Comparison of ENCODE assay signal across 14 mouse cellular contexts in the genomic region with DNA sequence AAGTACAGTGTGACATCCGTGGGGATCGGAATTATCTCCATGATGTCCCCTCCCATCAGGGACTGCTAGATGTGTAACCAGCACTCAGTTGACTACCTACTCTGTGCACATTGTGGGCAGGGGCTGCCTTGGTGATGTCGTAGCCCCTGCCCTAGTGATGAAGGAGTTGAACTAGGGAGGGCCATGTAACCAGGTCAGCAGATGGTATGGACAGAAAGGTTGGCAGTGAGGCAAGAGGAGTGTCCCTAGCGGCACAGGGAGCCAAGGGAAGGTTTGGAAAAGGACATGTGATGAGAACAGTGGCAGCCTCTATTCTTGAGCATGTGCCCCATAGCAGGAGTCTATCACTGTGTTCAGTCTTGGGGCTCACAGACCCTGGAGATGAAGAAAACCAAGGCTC.
DNase-seq lines count a peak whose midpoint lies in the region; ATAC-seq and TF ChIP-seq lines count a peak whose summit lies in the region.
"Had no signal": no experiment of that assay in that cellular context is flagged by ENCODE, and none has a peak within 500 bp of the region (broad histone marks: within the 10 kb centered on the region; RNA-seq: fewer than 3 reads in every experiment).

No protein-coding gene starts in this region.

- H3K36me3 ChIP-seq in forebrain, embryonic 16.5 days (ENCODE audit: control insufficient read depth, insufficient read depth), result no peaks in the 10 kb centered on the region
- no peaks in the 10 kb centered on the region for H3K36me3 ChIP-seq in forebrain, embryonic 14.5 days (ENCODE audit: control insufficient read depth, insufficient read depth, low read length)
- no peaks in the 10 kb centered on the region for H3K36me3 ChIP-seq in heart, embryonic 15.5 days
- no peaks in the 10 kb centered on the region for H3K36me3 ChIP-seq in thymus, adult 2 months (ENCODE audit: control insufficient read depth, insufficient read depth, low read length)

- H3K4me3 ChIP-seq in forebrain, embryonic 16.5 days (replicated peaks; ENCODE audit: low read length), result no peak overlapping the region
- no peak overlapping the region for H3K4me3 ChIP-seq in forebrain, embryonic 14.5 days (ENCODE audit: low read depth, low read length)
- no peak overlapping the region for H3K4me3 ChIP-seq in heart, embryonic 15.5 days
- H3K4me3 ChIP-seq in thymus, adult 2 months (ENCODE audit: control insufficient read depth, insufficient read depth, low read length), result no peak overlapping the region
- H3K4me3 ChIP-seq: liver, embryonic 13.5 days had no signal

- DNase-seq in forebrain, embryonic 14.5 days (ENCODE audit: low spot score), result no peak
- no peak for DNase-seq in heart, postnatal 14 days
- peak; percentile 52 for DNase-seq in retina, postnatal 1 day
- DNase-seq in retina, embryonic 14.5 days (ENCODE audit: low spot score), result no peak
- no peak for DNase-seq in thymus, adult 2 months
- no peak for DNase-seq in gastrocnemius, adult 18-20 months (ENCODE audit: low spot score)
- DNase-seq: embryo, embryonic 11 days; kidney, adult 11 months; kidney, postnatal 14 days; liver, embryonic 13.5 days; right cerebral cortex, postnatal 4 days; thymus, postnatal 14 days had no signal

- intact Hi-C loops in heart, postnatal 14 days (cut with DNase I), result loop anchor here (5.0 kb wide), 1 partner anchor 81 kb away; no protein-coding TSS in a partner anchor

- no peak overlapping the region for H3K4me2 ChIP-seq in forebrain, embryonic 16.5 days (ENCODE audit: low read length)
- H3K4me2 ChIP-seq in forebrain, embryonic 14.5 days (ENCODE audit: low read length), result no peak overlapping the region
- H3K4me2 ChIP-seq in heart, embryonic 15.5 days, result no peak overlapping the region
- H3K4me2 ChIP-seq: liver, embryonic 13.5 days had no signal

- TF ChIP-seq CTCF in thymus, adult 2 months (IDR thresholded peaks at IDR 0.05; ENCODE audit: borderline replicate concordance, control insufficient read depth, extremely low read depth, insufficient read depth, low read length, poor library complexity), result no peak

- no peak for TF ChIP-seq POLR2A in thymus, adult 2 months (IDR thresholded peaks at IDR 0.05; ENCODE audit: control insufficient read depth, extremely low read depth, insufficient read depth, low read length, poor library complexity)

- 72% methylated on average over 4 of the region's 4 CpGs for WGBS in forebrain, embryonic 16.5 days
- WGBS in forebrain, embryonic 14.5 days, result 85% methylated on average over 4 of the region's 4 CpGs
- 56% methylated on average over 4 of the region's 4 CpGs for WGBS in heart, embryonic 15.5 days
- WGBS in thymus, adult 2 months, result 98% methylated on average over 4 of the region's 4 CpGs

- peaks cover 25% of the 10 kb centered on the region for H3K4me1 ChIP-seq in forebrain, embryonic 16.5 days (replicated peaks; ENCODE audit: control insufficient read depth, insufficient read depth, low read length)
- H3K4me1 ChIP-seq in forebrain, embryonic 14.5 days (ENCODE audit: control insufficient read depth, insufficient read depth, low read length), result peaks cover 10% of the 10 kb centered on the region
- H3K4me1 ChIP-seq in heart, embryonic 15.5 days (replicated peaks), result peaks cover 75% of the 10 kb centered on the region
- H3K4me1 ChIP-seq in thymus, adult 2 months (replicated peaks; ENCODE audit: control insufficient read depth, insufficient read depth, low read length), result no peaks in the 10 kb centered on the region

- no peak overlapping the region for H3K27ac ChIP-seq in forebrain, embryonic 16.5 days (ENCODE audit: low read length)
- no peak overlapping the region for H3K27ac ChIP-seq in forebrain, embryonic 14.5 days (ENCODE audit: low read depth, low read length)
- peak overlapping the region; percentile 80; the same call in 1 of the 2 replicates for H3K27ac ChIP-seq in heart, embryonic 15.5 days
- no peak overlapping the region for H3K27ac ChIP-seq in thymus, adult 2 months (ENCODE audit: control insufficient read depth, insufficient read depth, low read length)
- H3K27ac ChIP-seq: liver, embryonic 13.5 days had no signal

- peak; percentile 7; the same call in 1 of the 2 replicates for ATAC-seq in forebrain, embryonic 16.5 days
- no peak for ATAC-seq in forebrain, embryonic 14.5 days
- ATAC-seq in heart, embryonic 15.5 days (replicated peaks; ENCODE audit: insufficient number of reproducible peaks, insufficient read depth, low FRiP score, low read depth), result no peak

- no peaks in the 10 kb centered on the region for H3K27me3 ChIP-seq in forebrain, embryonic 16.5 days (replicated peaks; ENCODE audit: control insufficient read depth, insufficient read depth, low read length)
- no peaks in the 10 kb centered on the region for H3K27me3 ChIP-seq in forebrain, embryonic 14.5 days (replicated peaks; ENCODE audit: control insufficient read depth, insufficient read depth, low read length)
- no peaks in the 10 kb centered on the region for H3K27me3 ChIP-seq in heart, embryonic 15.5 days
- H3K27me3 ChIP-seq in thymus, adult 2 months (ENCODE audit: control insufficient read depth, insufficient read depth, low read length), result no peaks in the 10 kb centered on the region

- H3K9me3 ChIP-seq in forebrain, embryonic 16.5 days (ENCODE audit: control insufficient read depth, low read length), result no peaks in the 10 kb centered on the region
- no peaks in the 10 kb centered on the region for H3K9me3 ChIP-seq in forebrain, embryonic 14.5 days (replicated peaks; ENCODE audit: control insufficient read depth, low read length)
- no peaks in the 10 kb centered on the region for H3K9me3 ChIP-seq in heart, embryonic 15.5 days (replicated peaks)
- H3K9me3 ChIP-seq: liver, embryonic 13.5 days had no signal

- H3K9ac ChIP-seq in forebrain, embryonic 16.5 days (replicated peaks; ENCODE audit: low read depth, low read length), result no peak overlapping the region
- no peak overlapping the region for H3K9ac ChIP-seq in forebrain, embryonic 14.5 days (ENCODE audit: low read length)
- H3K9ac ChIP-seq in heart, embryonic 15.5 days, result no peak overlapping the region
- H3K9ac ChIP-seq: liver, embryonic 13.5 days had no signal
